Mouse (Mus musculus): Measurements from ENCODE around the gene Ube2a. TPM values are rescaled to one million over a fixed set of nuclear protein-coding genes. Genes with fewer than 3 reads are reported as not detected.

Ube2a gene
- polyA plus RNA-seq, 1 experiment: 52.1 TPM

DNA sequence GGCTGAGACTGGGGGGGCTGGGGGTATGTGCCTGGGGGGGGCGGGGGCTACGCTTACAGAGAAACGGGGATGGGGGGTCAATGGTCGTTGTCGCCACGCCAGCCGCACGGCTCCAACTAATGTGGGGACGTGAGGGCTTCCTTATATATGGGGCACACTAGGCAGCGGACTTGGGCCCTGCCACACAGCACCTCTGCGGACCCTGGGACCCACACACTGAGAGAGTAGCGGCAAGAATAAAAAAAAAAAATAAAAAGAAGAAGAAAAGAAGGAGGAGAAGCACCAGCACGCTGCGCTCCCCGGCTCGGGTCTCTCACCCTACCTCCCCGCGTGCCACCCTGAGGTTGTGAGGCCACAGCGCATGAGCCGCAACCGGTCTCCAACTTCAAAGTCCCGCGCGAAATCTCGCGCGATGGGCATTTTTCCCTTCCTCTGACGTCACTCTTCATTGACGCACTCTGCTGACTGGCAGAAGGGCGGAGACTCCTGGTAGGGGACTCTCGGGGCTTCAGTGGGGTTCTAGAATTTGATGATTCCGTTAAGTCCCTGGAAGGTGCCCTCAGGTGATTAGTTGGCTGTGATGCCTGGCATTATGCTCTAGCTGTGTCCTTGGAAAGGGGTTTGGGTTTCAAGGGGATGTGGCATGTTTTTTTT is 29.5 kb downstream of the Ube2a start:
- TF ChIP-seq E2F4 (IDR thresholded peaks at IDR 0.05; ENCODE audit: insufficient read depth) (no peak), REST (IDR thresholded peaks at IDR 0.05; ENCODE audit: insufficient read depth, insufficient read length) (no peak), POLR2AphosphoS2 (IDR thresholded peaks at IDR 0.05; ENCODE audit: insufficient read length, low read depth) (peak; percentile 87), POLR2A (IDR thresholded peaks at IDR 0.05; ENCODE audit: insufficient read length, low read depth) (peak; percentile 89)
- peak overlapping the region; percentile 5 for H3ac ChIP-seq (ENCODE audit: control insufficient read depth, insufficient read length)
- peak overlapping the region; percentile 86 for H3K4me2 ChIP-seq (ENCODE audit: low read depth)

DNA sequence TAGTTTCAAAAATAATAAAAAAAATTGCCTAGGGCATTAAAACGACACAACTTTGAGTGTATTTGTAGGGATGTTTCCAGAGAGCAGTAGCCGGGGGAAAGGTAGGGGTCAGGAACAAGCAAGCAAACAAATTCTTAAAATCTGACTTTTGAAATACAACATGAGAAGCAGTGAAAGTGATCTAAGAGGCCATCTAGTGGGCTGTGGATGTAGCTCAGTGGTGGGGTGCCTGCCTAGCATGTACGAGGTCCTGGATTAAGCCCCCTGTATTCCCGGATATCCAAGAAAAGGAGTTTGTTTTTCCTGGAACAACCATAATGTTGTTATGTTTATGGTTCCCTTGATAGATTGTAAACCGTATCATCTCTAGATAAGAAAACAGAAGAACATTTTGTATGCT is 32.8 kb downstream of the Ube2a start:
- no peak overlapping the region for H3ac ChIP-seq (ENCODE audit: control insufficient read depth, insufficient read length)
- no peak for TF ChIP-seq MYOG (IDR thresholded peaks at IDR 0.05; ENCODE audit: control insufficient read depth in 1 of 3, insufficient read depth in 1 of 3, insufficient read length in 2 of 3, low read depth in 2 of 3)

More for the DNA sequence above, 29.5 kb downstream of the Ube2a start:
- Histone ChIP-seq H3K27me3 (ENCODE audit: control insufficient read depth, insufficient read depth, insufficient read length) (no peaks in the 10 kb centered on the region), H3K79me2 (ENCODE audit: control insufficient read depth, insufficient read depth) (peaks cover 40% of the 10 kb centered on the region), H3K4me3 (peak overlapping the region; percentile 53), H3K36me3 (ENCODE audit: control insufficient read depth, insufficient read depth) (no peaks in the 10 kb centered on the region)

DNA sequence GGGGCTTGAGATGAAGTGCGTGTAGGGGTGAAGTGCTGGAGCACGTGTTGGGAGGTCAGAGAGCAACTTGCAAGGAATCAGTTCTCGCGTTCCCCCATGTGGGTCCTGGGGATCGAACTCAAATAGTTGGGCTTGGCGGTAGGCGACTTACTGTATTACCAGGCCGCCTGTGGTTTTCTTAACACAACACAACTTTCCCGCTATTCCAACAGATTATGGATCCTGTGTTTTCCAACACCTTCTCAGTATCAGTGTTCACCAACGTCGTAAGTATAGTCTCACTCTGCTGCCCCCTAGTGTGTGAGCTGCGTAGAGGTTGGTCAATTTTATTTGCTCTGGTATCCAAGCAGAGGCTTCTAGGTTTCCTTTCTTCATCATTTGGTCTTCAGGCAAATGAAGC is 37.6 kb downstream of the Ube2a start:
- Histone ChIP-seq H3K27me3 (ENCODE audit: control insufficient read depth, insufficient read depth, insufficient read length) (no peaks in the 10 kb centered on the region), H3ac (ENCODE audit: control insufficient read depth, insufficient read length) (no peak overlapping the region), H3K36me3 (ENCODE audit: control insufficient read depth, insufficient read depth) (peaks cover 3% of the 10 kb centered on the region), H3K4me3 (no peak overlapping the region), H3K4me2 (ENCODE audit: low read depth) (no peak overlapping the region), H3K79me2 (ENCODE audit: control insufficient read depth, insufficient read depth) (no peaks in the 10 kb centered on the region)
- TF ChIP-seq MAX (IDR thresholded peaks at IDR 0.05; ENCODE audit: low read depth) (no peak), POLR2A (IDR thresholded peaks at IDR 0.05; ENCODE audit: insufficient read length, low read depth) (no peak), USF1 (IDR thresholded peaks at IDR 0.05; ENCODE audit: low read depth) (no peak), MYOG (IDR thresholded peaks at IDR 0.05; ENCODE audit: control insufficient read depth in 1 of 3, insufficient read depth in 1 of 3, insufficient read length in 2 of 3, low read depth in 2 of 3) (no peak), SRF (IDR thresholded peaks at IDR 0.05; ENCODE audit: control insufficient read depth, insufficient read length, low read depth) (no peak), POLR2AphosphoS2 (IDR thresholded peaks at IDR 0.05; ENCODE audit: insufficient read length, low read depth) (no peak), CEBPB (IDR thresholded peaks at IDR 0.05; ENCODE audit: insufficient read depth, poor library complexity, severe bottlenecking) (no peak), REST (IDR thresholded peaks at IDR 0.05; ENCODE audit: insufficient read depth, insufficient read length) (no peak), TCF3 (IDR thresholded peaks at IDR 0.05; ENCODE audit: insufficient read length, low read depth) (no peak), TCF12 (IDR thresholded peaks at IDR 0.05; ENCODE audit: insufficient read depth, poor library complexity, severe bottlenecking) (no peak), E2F4 (IDR thresholded peaks at IDR 0.05; ENCODE audit: insufficient read depth) (no peak), MYOD1 (IDR thresholded peaks at IDR 0.05; ENCODE audit: control insufficient read depth in 1 of 3, insufficient read length in 2 of 3, low read depth in 2 of 3) (no peak)

More for the DNA sequence above, 32.8 kb downstream of the Ube2a start:
- Histone ChIP-seq H3K4me2 (ENCODE audit: low read depth) (no peak overlapping the region), H3K4me3 (no peak overlapping the region), H3K27me3 (ENCODE audit: control insufficient read depth, insufficient read depth, insufficient read length) (no peaks in the 10 kb centered on the region), H3K79me2 (ENCODE audit: control insufficient read depth, insufficient read depth) (peaks cover 11% of the 10 kb centered on the region), H3K36me3 (ENCODE audit: control insufficient read depth, insufficient read depth) (no peaks in the 10 kb centered on the region)

DNA sequence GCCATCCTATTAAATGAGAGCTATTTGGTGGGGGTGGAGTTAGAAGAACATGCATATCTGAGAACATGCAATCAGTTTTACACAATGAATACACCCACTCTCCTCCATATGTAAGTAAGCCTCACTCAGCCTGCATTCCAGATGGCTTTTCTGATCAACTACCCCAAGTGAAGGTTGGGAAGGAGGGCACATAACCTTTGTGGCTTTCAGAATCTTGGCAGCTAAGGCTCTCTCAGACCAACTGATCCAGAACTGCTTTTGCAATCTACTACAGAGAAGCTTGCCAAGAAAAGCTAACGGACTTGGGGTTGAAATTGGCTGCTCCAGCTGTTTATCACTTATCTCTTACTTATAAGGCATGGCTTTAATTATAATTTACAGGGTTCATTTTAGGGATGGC is 44.0 kb downstream of the Ube2a start:
- Histone ChIP-seq H3K4me2 (ENCODE audit: low read depth) (no peak overlapping the region), H3ac (ENCODE audit: control insufficient read depth, insufficient read length) (no peak overlapping the region), H3K4me3 (no peak overlapping the region), H3K36me3 (ENCODE audit: control insufficient read depth, insufficient read depth) (peaks cover 3% of the 10 kb centered on the region), H3K27me3 (ENCODE audit: control insufficient read depth, insufficient read depth, insufficient read length) (no peaks in the 10 kb centered on the region), H3K79me2 (ENCODE audit: control insufficient read depth, insufficient read depth) (no peaks in the 10 kb centered on the region)
- TF ChIP-seq CEBPB (IDR thresholded peaks at IDR 0.05; ENCODE audit: insufficient read depth, poor library complexity, severe bottlenecking): no peak
- no peak for TF ChIP-seq POLR2A (IDR thresholded peaks at IDR 0.05; ENCODE audit: insufficient read length, low read depth)
- TF ChIP-seq USF1 (IDR thresholded peaks at IDR 0.05; ENCODE audit: low read depth): no peak
- no peak for TF ChIP-seq E2F4 (IDR thresholded peaks at IDR 0.05; ENCODE audit: insufficient read depth)
- no peak for TF ChIP-seq REST (IDR thresholded peaks at IDR 0.05; ENCODE audit: insufficient read depth, insufficient read length)
- TF ChIP-seq POLR2AphosphoS2 (IDR thresholded peaks at IDR 0.05; ENCODE audit: insufficient read length, low read depth): no peak
- no peak for TF ChIP-seq MYOG (IDR thresholded peaks at IDR 0.05; ENCODE audit: control insufficient read depth in 1 of 3, insufficient read depth in 1 of 3, insufficient read length in 2 of 3, low read depth in 2 of 3)
- no peak for TF ChIP-seq TCF3 (IDR thresholded peaks at IDR 0.05; ENCODE audit: insufficient read length, low read depth)
- TF ChIP-seq MYOD1 (IDR thresholded peaks at IDR 0.05; ENCODE audit: control insufficient read depth in 1 of 3, insufficient read length in 2 of 3, low read depth in 2 of 3): no peak
- no peak for TF ChIP-seq MAX (IDR thresholded peaks at IDR 0.05; ENCODE audit: low read depth)
- no peak for TF ChIP-seq SRF (IDR thresholded peaks at IDR 0.05; ENCODE audit: control insufficient read depth, insufficient read length, low read depth)
- TF ChIP-seq TCF12 (IDR thresholded peaks at IDR 0.05; ENCODE audit: insufficient read depth, poor library complexity, severe bottlenecking): no peak

DNA sequence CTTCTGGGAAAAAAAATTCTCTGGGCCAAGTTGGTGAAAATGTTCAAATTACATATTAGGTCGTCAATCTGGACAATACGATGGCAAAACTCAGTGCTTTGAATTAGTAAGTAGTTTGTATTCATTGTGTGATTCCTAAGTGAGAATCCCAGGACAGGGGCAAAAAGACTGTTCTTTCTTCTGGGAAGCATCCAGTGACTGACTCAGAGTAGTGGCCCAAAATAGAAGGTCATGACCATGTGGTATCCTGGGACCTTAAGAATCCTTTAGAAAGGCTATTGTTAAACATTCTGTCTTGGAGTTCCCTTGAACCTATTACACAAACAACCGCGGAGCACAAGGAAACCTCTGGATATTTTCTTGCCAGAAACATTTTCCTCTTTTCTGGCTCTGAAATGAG is 47.6 kb downstream of the Ube2a start:
- Histone ChIP-seq H3K4me2 (ENCODE audit: low read depth) (no peak overlapping the region), H3K36me3 (ENCODE audit: control insufficient read depth, insufficient read depth) (no peaks in the 10 kb centered on the region), H3K27me3 (ENCODE audit: control insufficient read depth, insufficient read depth, insufficient read length) (no peaks in the 10 kb centered on the region), H3K79me2 (ENCODE audit: control insufficient read depth, insufficient read depth) (no peaks in the 10 kb centered on the region), H3ac (ENCODE audit: control insufficient read depth, insufficient read length) (no peak overlapping the region), H3K4me3 (no peak overlapping the region)
- TF ChIP-seq POLR2AphosphoS2 (IDR thresholded peaks at IDR 0.05; ENCODE audit: insufficient read length, low read depth): no peak
- no peak for TF ChIP-seq CEBPB (IDR thresholded peaks at IDR 0.05; ENCODE audit: insufficient read depth, poor library complexity, severe bottlenecking)
- no peak for TF ChIP-seq MAX (IDR thresholded peaks at IDR 0.05; ENCODE audit: low read depth)
- no peak for TF ChIP-seq MYOG (IDR thresholded peaks at IDR 0.05; ENCODE audit: control insufficient read depth in 1 of 3, insufficient read depth in 1 of 3, insufficient read length in 2 of 3, low read depth in 2 of 3)
- no peak for TF ChIP-seq SRF (IDR thresholded peaks at IDR 0.05; ENCODE audit: control insufficient read depth, insufficient read length, low read depth)
- no peak for TF ChIP-seq TCF3 (IDR thresholded peaks at IDR 0.05; ENCODE audit: insufficient read length, low read depth)
- TF ChIP-seq POLR2A (IDR thresholded peaks at IDR 0.05; ENCODE audit: insufficient read length, low read depth): no peak
- TF ChIP-seq TCF12 (IDR thresholded peaks at IDR 0.05; ENCODE audit: insufficient read depth, poor library complexity, severe bottlenecking): no peak
- TF ChIP-seq E2F4 (IDR thresholded peaks at IDR 0.05; ENCODE audit: insufficient read depth): no peak
- TF ChIP-seq MYOD1 (IDR thresholded peaks at IDR 0.05; ENCODE audit: control insufficient read depth in 1 of 3, insufficient read length in 2 of 3, low read depth in 2 of 3): no peak
- no peak for TF ChIP-seq USF1 (IDR thresholded peaks at IDR 0.05; ENCODE audit: low read depth)
- TF ChIP-seq REST (IDR thresholded peaks at IDR 0.05; ENCODE audit: insufficient read depth, insufficient read length): no peak
